Mouse (Mus musculus): Measurements from ENCODE around the gene Fbrsl1.

DNA sequence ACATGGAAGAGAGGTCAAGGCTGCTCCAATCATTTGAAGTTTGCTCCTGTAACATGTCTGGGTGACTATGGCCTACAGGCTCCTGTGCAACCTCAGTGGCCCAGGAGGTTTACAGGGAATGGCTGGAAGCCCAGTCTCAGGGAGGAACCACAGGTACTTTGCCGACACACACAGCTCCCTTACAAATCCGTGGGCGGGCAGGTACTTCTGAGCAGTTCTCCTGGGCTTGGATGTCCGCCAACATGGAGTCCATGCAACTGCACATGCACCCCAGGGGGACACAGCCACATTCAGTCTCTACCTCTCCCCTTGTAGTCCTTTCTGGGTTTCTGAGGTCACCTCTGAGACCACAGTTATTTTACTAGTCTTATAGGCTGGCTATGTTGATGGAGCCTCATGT lies 28.1 kb downstream of the Fbrsl1 start:
- TF ChIP-seq CTCF (IDR thresholded peaks at IDR 0.05; ENCODE audit: control insufficient read depth, insufficient read depth, insufficient replicate concordance, low read depth, low read length) (no peak), POLR2A (IDR thresholded peaks at IDR 0.05; ENCODE audit: control insufficient read depth, low read depth, low read length) (no peak)

All from testis, adult 2 months (tissue).